Mouse (Mus musculus) thymus, postnatal 4 days (tissue): ENCODE measurements around the gene Faap20.

Source experiments
- DNase-seq: peaks from one replicate; pipeline ENCODE4 v3.0.0; 2021

Faap20 gene

DNA sequence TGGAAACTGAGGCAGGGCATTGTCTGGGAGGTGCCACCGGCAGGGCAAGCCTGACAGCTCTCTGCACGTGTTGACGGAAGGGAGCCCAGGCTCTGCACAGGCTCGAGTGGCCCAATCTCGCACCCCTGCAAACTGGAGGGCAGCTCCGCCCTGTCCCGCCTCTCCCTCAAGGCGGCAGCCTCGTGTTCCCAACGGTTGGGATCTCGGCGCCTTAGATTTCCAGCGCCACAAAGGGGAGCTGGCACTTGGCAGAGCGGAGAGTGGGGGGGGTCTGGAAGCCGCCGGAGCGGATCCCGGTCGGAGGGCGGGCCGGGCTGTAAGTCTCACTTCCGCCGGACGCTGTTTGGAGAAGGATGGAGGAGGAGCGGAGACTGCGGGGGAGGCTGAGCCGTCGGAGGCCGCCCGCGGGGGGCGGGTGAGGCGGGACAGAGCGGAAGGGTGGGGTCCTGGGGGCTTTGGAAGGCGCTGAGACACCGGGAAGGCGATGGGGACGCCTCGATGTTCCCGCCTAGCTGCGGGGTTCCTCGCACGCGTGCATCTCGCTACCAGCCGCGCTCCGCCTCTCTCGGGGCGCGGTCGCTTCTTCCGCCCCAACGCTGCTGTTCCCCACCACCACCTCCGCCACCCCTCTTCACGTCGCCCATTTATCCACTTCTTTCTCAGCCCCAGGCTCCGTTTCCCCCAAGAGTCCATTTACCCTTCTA, at the start of gene Faap20:
Gene Faap20, plus strand, starts transcription at position 155 of the 704 bp plus-strand sequence.
- DNase-seq: peak; percentile 89

DNA sequence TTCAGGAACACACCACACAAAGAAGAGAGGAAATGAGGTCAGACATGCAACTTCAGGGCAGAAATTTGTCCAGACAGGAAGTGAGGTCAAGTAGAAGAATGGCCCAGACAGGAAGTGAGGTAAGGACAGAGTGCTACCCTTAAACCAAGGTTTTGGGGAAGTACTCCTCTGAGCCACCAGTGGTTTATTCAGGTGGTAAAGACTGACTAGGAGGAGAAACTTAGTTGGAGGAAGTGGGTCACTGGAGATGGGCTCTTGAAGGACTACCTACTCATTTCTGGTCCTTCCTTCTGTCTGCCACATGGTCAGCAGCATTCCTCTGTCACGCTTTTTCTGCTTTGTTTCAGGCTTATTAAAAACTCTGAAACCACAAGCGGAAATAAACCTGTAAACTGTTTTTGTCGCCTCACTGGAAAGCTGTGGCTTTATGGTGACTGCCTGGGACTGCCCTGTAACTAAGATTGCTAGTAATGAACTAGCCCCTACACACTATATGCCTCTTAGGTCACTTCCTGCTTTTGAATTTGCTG, 48.7 kb upstream of the Faap20 start:
- DNase-seq: no peak

DNA sequence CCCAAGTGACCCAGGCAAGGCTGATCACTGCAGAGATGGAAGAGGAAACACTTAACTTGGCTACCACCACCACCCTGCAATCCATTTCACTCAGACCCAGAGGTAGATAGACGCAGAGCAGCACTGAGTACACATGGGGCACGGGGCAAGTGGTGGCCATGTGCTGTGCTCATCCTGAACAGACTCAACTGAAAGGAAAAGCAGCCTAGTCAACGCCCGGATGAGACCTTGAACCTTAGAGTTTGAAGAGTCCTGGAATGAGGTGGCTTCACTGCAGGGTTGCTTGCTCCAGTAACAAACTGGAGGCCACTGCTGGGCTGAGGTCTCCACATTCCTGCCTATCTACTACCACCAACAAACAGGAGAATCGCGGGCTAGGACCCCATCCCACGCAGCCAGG, 47.8 kb upstream of the Faap20 start:
- no peak for DNase-seq

DNA sequence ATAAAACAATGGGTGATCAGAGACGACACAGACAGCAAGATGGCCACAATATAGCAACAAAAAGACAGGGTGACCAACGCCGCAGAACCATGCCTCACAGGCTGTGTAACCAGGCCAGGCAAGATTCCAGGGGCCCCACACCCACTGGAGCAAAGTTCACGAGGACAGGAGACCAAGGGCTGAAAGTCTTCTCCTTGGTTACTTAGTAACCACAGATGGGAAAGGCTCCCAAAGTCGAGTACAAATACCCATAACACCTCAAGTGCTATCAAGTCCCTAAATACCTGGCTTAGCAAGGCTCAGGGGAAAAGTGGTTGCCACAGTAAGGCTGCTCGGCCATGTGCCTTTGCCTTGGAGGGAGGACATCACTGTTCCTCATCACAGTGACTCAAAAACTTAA, 43.7 kb upstream of the Faap20 start:
- DNase-seq: no peak

DNA sequence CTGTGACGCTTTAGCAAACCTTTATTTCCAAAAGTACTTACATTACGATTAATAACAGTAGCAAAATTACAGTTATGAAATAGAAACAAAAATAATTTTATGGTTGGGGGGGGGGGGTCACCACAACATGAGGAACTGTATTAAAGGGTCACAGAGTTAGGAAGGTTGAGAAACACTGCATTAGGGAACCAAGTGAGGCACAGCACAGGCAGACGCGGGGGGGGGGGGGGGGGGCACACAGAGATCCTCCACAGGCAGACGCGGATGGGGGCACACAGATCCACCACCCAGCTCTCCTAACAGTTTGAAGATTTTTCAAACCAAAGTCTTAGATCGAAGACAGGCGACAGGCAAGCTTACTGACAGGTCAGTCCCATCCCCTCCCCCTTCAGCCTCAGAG, 43.1 kb upstream of the Faap20 start:
- no peak for DNase-seq

DNA sequence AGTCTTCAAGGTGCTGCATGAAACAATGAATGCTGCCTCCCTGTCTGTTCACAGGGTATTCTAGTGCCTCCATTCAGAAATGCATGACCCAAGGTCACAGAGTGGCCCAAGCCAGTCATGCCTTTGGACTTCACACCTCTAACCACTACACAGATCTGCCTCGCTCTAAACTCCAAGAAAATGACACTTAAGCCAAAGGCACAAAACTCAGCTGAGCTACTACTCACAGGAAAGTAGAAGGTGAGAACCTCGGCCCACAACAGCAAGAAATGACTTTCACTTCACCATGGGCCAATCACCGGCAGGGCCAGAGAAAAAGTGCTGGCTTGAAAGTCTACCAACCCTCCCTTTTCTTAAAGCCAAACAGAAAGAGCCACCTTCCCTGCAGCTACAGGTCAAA, 41.8 kb upstream of the Faap20 start:
- no peak for DNase-seq

DNA sequence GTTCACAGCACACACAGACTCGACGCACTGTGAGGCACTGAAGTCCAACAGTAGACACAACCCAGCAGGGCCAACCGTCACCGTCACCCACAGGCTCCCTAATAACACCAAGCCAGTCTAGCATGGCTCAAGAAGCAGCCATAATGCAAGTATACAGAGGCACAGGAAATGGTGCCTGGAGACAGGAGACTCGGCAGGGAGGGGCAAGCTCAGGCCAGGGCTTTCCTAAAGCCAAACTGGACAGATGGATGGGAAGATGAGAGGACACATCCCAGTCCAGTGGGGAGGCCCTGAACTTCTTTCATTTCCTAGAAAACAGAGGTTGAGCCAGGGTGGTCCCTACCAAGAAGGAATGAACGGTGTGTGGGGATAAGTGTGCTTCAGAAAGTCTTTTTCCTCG, 41.0 kb upstream of the Faap20 start:
- DNase-seq: no peak

DNA sequence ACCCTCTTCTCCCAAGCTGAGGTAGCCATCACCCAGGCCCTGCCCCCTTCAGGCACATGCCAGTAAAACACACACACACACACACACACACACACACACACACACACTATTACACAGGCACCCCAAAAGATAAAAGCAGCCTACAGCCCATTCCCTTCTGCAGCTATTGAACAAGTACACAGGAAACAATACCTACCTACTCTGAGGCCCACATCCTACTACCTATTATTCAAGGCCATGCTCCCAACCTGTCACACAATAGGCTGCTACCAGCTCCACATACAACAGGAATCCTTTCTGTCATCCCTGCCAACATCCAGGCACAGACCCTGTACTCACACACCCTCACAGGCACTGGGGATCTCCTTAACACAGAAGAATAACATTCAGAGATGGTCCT, 40.5 kb upstream of the Faap20 start:
- DNase-seq: no peak

DNA sequence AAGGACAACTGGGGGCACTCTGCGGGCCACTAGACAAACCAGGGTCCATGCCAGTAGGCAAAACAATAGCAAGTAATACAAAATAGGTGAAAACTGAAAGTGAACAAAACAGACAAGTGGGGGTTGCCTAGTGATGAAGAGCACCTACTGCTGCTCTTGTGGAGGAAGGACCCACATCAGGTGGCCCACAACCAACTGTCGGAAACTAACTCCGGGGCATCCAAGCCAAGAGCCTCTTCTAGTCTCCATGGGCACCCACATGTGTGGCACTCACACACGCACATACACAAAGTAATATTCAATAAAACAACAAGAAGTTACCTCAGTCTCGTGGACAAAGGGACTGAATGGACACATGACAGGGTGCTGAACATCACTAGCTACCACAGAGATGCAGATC, 40.1 kb upstream of the Faap20 start:
- no peak for DNase-seq

DNA sequence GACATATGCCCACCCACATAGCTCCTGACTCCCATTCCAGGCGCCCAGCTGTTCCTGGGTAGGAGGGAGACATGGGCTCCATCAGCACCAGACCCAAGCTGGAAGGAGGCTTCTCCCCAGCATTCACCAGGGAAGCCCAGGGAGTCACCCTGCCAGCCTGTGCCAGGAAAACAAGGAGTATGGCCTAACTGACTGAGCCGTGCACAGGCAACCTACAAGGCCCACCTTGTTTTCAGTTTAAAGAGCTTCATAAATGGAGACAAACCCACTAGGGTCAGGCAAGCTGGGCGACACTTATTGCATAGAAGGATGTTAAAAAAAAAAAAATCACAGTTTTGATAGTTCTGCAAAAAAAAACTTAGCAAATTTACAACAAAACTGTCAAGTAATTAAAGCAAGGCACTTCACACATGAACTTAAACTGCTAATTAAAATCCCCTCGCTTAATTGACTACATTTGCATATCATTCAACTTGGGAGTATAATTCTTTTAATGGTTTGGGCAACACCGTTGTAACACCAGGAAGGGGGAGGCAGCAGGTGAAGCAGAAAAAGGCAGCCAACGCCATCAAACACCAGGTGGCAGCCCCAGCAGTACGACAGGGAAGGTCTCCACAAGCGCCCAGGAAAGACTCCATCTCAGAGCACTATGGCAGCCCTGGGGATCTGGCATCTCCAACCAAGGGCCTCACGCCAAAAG, 36.4 kb upstream of the Faap20 start:
- DNase-seq: peak; percentile 55

DNA sequence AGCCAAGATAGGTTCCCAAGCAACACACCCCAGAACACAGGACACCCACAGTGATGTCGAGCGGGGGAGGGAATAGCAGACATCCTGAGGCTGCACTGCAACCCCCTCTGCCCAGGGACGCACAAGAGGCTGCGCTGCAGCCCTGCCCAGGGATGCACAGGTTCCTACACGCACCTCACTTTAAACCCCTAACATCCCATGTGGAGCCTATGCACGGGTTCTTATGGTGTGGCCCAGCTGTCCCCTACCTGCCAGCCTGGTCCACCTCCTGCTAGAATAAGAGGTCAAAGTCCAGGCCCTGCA, 35.9 kb upstream of the Faap20 start:
- no peak for DNase-seq

DNA sequence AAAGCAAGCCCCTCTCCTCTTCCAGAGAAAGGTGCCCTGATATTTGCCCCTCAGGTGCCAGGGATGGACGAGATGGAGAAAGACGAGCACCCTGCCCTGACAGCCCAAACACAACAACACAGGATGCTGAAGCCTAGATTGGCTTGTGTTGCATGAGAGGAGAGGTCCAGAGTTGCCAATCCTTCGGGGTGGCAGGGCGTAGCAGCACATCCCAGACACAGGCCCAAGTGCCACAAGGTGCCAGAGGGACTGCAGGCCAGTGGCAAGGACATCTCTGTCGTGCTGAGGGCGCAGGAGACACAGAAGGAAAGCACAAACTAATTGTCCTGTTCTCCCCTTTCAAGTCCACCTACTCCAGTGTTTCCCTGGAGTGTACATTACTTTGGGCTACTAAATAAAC, 35.4 kb upstream of the Faap20 start:
- no peak for DNase-seq

DNA sequence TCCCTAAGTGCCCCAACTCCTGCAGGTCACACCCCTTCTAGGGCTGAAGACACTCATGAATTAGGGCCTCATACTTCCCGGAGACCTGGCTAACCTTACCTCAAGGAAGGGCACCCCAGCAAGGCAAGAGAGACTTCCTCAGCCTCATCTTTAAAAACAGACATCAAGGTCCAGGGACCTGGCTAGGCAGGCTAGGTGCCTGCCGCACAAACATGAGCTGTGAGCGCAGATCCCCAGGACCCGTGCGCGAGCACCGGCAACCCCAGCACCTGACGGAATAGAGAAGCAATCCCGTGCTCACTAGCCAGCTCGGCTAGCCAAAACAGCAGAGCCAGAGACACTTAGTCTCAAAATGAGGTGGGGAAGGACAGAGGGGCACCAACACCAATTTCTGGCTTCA, 34.8 kb upstream of the Faap20 start:
- no peak for DNase-seq

DNA sequence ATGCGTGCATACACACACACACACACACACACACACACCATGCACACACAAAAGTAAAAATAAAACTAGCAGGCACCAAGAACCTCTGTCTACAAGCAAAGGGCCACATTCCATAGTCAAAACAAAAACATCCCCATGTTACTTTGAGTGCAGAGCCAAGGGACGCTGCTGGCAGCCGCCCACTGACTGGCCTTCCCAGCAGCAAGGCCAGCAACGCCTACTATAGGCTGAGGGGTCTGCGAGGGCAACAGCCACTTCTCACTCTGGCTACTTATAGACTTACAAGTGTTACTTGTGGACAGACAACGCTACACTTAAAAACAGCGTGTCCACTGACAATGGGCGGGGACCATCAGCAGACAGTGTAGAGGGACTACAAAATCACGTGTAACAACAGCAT, 34.4 kb upstream of the Faap20 start:
- DNase-seq: no peak

DNA sequence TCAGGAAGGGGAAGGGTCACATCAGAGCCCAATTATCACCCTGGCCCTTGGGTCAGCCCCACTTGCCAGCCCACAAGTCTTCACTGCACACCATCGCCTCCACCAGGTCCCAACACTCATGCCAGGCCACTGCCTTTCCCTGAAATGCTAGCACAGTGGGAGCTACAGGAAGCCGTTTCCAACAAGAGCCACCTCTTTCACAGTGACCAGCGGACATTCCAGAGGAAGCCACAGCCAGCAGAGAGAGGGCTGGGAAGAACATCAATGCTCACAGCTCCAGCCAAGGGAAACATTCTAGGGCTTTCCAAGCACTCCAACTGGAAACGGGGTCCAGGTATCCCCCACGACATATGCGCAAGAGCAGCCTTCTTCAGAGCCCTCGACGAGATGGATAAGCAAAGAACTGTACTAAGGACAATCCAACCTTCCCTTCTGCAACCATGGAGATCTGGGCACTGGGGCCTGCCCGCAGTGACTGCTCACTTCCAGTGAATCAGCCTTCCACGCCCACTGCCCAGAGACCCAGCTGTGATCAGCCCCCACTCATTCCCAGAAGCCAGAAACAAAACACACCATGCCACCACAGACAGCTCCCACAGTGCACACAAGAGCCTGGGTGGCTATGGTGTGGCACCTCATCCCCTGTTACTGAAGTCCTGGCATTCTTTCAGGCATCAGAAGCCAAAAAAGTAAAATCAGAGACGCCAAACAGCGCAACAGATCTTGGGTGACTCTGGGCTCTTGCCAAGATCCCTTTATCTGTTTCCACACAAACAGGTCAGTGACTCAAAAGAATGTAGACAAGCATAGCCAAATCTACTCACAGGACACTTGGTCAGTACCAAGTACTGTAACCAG, 33.6 kb upstream of the Faap20 start:
- DNase-seq: peak; percentile 15

DNA sequence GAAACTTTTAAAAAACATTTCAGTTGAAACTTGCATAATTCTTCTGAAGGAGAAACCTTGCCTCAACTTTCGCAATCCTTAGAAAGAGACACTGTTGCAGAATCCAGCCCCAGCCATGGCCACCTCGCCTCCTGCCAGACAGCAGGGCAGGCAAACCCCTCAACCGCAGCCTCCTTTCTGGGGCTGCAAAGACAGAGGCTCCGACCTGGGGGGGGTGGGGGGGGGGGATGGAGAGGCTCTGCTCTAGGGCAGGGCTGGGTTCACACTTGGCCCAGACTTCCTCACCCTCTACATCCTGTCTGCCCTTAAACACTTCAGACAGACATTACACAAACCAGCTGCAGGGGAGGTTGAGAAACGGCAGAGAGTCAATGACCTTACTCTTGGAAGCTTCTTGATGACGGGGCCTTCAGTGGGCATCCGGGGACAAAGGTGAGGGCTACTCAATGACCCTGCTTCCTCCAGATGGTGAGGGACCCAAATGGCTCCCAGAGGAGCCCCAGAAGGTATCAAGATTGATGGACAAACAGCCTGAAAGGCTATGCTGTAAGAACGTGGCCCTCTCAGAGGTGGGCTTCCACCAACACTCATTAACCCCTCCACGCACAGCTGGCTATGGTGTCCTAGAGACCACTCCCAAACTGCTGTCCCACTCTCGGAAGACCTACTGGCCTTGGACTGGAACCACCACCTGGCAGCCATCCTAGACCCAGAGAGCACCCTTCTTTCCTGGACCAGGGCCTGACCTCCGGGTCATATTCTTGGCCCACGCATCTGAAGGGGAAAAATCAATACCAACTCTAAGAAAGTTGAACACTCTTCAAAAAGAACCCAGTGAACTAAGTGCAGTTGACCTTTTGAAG, 32.1 kb upstream of the Faap20 start:
- DNase-seq: peak; percentile 47

DNA sequence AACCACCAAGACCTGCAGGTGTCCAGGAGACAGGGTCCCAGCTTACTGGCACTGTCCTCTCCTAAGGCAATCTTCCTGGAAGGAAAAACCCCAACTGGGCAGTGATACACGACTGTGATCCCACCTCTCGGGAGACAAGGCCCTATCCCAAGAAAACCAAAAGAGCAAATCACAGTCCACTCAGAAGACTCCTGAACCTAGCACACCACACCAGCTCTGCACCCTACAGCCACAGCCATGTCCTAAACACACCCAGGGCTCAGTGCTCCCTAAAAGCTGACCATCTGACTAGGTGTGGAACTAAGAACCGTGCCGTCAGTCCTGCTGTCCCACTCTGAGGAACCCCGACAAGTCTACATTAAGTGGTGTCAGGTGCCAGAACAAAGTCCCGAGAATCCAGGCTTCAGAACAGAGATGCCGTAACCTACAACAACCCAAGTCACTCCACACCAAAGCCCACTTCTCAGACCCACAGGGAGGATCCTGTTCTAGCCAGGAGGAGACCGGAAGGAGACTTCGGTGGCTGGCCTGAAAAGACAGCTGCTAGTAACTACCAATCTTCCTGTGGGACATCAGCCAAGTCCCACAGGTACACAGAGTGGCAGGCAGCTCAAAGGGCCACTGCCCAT, 31.4 kb upstream of the Faap20 start:
- no peak for DNase-seq

DNA sequence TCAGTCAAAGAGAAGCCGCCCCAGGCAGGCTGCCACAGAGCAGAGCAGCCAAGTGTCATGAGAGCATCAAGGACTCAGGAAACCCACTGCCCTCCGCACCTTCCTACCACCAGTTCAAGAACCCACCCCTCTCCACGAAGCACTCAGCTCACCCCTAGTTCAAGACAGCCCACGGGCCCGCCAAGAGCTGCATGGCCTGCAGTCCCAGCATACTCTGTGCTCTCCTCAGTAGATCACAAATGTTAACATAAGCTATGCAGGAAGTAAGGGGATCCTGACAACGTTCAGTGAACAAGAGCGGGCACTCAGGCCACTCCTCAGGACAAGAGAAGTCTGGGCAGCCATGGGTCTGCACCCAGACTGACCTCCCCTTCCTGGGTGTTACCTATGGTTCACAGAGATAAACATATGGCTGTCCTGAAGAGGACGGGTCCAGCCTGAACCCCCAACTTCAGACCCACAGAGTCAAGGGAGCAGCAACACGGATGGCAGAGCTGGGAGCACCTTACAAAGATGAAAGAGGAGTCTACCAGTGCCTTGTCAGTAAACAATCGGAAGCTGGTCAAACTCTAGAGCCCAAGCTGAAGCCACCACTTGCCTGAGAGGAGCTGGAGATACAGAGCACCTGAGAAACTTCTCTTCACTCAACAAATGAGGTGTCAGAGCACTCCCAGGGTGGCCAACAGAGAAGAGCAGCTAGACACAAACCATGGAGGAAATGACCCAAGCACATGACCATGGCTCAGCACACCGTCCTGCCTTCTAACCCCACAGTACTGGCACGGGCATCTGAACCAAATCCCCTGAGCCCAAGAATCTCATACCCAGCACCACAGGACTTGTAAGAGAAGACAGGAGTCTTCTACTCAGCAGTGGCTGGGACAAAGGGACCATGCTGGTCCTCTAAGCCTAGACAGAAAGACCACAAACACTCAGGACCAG, 30.1 kb upstream of the Faap20 start:
- no peak for DNase-seq

DNA sequence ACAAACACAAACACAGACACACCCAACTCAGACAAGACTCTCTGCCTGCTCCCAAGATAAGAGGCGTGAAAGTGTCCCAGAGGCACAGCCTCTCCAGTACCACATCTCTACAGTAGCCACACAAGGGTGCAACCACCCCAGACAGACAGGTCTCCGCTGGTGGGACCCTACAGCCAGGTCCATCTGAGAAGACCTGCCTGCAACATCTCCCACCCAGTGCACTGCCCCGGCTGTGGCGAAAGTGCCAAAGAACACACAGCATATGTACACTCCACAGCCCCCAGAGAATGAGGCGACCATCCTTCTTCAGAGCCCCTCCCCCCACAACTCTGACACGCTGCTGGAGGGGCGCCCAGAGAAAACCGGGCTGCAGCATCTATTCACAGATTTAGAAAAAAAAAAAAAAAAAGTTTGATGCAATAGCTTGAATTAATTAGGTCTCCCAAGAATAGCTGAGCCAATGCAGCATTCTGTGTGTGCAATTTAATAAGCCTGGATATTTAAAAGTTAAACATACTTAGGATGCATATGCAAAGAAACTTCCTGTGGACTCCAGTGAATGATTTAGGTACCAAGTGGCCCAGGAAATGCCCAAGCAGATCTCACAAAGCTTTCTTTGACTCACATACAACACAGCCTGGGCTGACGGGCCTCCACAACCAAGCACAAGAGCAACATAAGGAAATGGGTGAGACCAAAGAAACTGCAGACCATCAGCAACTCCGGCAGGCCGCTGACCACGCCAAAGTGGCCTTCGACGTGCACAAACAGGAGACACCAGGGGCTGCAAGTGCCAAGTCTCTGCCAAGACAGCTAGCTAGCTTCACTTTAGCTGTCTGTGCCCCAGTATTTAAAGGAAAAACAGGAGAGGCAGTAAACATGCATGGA, 29.1 kb upstream of the Faap20 start:
- peak; percentile 48 for DNase-seq

DNA sequence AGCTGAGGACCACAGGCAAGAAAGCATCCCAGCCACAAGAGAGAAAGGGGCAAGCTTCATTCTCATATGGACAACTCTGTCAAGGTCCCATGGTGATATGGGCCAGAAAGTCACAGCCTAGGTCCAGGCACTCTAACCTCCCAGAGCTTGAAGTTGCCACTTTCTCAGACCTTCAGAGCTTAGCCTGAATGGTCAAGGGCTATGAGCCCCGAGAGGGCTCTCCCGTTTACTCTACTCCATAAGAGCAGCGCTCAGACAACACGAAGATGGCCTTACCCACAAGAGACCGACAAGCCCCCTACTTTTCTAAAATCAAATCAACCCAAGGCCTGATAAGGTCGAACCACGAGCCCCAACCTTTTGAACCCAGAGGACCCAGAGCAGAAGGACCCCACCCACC, 28.5 kb upstream of the Faap20 start:
- no peak for DNase-seq
